21 mouse cellular contexts compared by ENCODE assay signal in the genomic region with DNA sequence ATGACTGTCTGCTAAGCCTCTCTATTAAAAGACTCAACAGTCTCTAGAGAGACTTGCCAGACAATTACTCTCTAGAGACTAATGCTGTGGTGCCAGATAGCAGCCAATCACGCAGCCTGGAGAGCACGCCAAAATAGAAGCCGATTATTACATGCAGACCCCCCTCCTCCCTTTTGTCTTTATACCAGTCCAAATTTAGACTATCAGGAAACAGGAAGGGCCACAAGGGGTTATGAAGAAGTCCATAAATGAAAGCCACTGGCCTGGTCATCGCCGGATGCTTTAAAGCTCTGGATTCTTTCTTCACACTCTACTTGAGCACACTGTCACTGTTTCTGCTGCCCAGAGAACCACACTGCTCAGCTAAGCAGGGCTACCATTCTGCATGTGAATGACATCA.
A peak's percentile ranks its signal among the peaks of the same experiment; 100 is the strongest.
DNase-seq lines count a peak whose midpoint lies in the region; ATAC-seq and TF ChIP-seq lines count a peak whose summit lies in the region.
"Had no signal": no experiment of that assay in that cellular context is flagged by ENCODE, and none has a peak within 500 bp of the region (broad histone marks: within the 10 kb centered on the region; RNA-seq: fewer than 3 reads in every experiment).

No protein-coding gene starts in this region.

- DNase-seq in heart, adult 8-10 months (ENCODE audit: low spot score), result peak; percentile 20
- DNase-seq in kidney, adult 2 months, result peak; percentile 54
- peak; percentile 10 for DNase-seq in kidney, postnatal 10 days
- DNase-seq in spleen, postnatal 14 days (ENCODE audit: low spot score in 2 of 2), result no peak
- DNase-seq: adrenal gland, postnatal 25 days; B cell, adult 2 months; cerebellum, adult 18-20 months; cerebellum, postnatal 25 days; embryo, embryonic 11 days; layer of hippocampus, adult 9-11 months; left cerebral cortex, postnatal 4 days; liver, embryonic 13.5 days; right cerebral cortex, postnatal 4 days had no signal

- ATAC-seq in heart, embryonic 11.5 days (replicated peaks; ENCODE audit: insufficient number of reproducible peaks, low FRiP score, low TSS enrichment), result no peak
- no peak for ATAC-seq in kidney, embryonic 16.5 days (ENCODE audit: low FRiP score, low TSS enrichment)
- peak; percentile 23; the same call in 1 of the 2 replicates for ATAC-seq in heart, embryonic 16.5 days (replicated peaks; ENCODE audit: extremely low read depth, insufficient read depth, low FRiP score)

- TF ChIP-seq CTCF in kidney, adult 2 months (conservative IDR thresholded peaks at IDR 0.05; ENCODE audit: insufficient read depth, insufficient read length, low read depth, low read length), result no peak

- H3K27ac ChIP-seq in heart, embryonic 11.5 days (ENCODE audit: low read depth, low read length), result no peak overlapping the region
- no peak overlapping the region for H3K27ac ChIP-seq in kidney, adult 2 months (ENCODE audit: insufficient read depth, low read depth, low read length)
- H3K27ac ChIP-seq in kidney, embryonic 16.5 days (ENCODE audit: low read length), result no peak overlapping the region
- no peak overlapping the region for H3K27ac ChIP-seq in heart, embryonic 16.5 days (ENCODE audit: low read length)
- H3K27ac ChIP-seq: hindbrain, embryonic 15.5 days; left cerebral cortex, adult 2 months; liver, embryonic 13.5 days; midbrain, embryonic 12.5 days; neural tube, embryonic 12.5 days; stomach, postnatal 0 days had no signal

- no peaks in the 10 kb centered on the region for H3K27me3 ChIP-seq in heart, embryonic 11.5 days (ENCODE audit: control insufficient read depth, insufficient read depth, low read length)
- no peaks in the 10 kb centered on the region for H3K27me3 ChIP-seq in kidney, adult 2 months (replicated peaks; ENCODE audit: control insufficient read depth, insufficient read depth, low read length)
- no peaks in the 10 kb centered on the region for H3K27me3 ChIP-seq in kidney, embryonic 16.5 days (ENCODE audit: insufficient read depth, low read length)
- H3K27me3 ChIP-seq in heart, embryonic 16.5 days (ENCODE audit: control insufficient read depth, insufficient read depth, low read length), result no peaks in the 10 kb centered on the region
- H3K27me3 ChIP-seq: hindbrain, embryonic 15.5 days; liver, embryonic 13.5 days; midbrain, embryonic 12.5 days; neural tube, embryonic 12.5 days had no signal

- no peak overlapping the region for H3K9ac ChIP-seq in heart, embryonic 11.5 days (ENCODE audit: low read depth, low read length)
- H3K9ac ChIP-seq in kidney, embryonic 16.5 days (replicated peaks; ENCODE audit: low read length), result no peak overlapping the region
- no peak overlapping the region for H3K9ac ChIP-seq in heart, embryonic 16.5 days (ENCODE audit: low read length)
- H3K9ac ChIP-seq: hindbrain, embryonic 15.5 days; liver, embryonic 13.5 days; midbrain, embryonic 12.5 days; neural tube, embryonic 12.5 days had no signal

- no peaks in the 10 kb centered on the region for H3K36me3 ChIP-seq in heart, embryonic 11.5 days (ENCODE audit: control insufficient read depth, insufficient read depth, low read length)
- no peaks in the 10 kb centered on the region for H3K36me3 ChIP-seq in kidney, adult 2 months (ENCODE audit: control insufficient read depth, insufficient read depth, low read length)
- no peaks in the 10 kb centered on the region for H3K36me3 ChIP-seq in kidney, embryonic 16.5 days (ENCODE audit: insufficient read depth, low read length)
- no peaks in the 10 kb centered on the region for H3K36me3 ChIP-seq in heart, embryonic 16.5 days (ENCODE audit: control insufficient read depth, insufficient read depth)
- H3K36me3 ChIP-seq: hindbrain, embryonic 15.5 days; liver, embryonic 13.5 days; midbrain, embryonic 12.5 days; neural tube, embryonic 12.5 days had no signal

- H3K4me3 ChIP-seq in heart, embryonic 11.5 days (ENCODE audit: low read depth, low read length), result no peak overlapping the region
- no peak overlapping the region for H3K4me3 ChIP-seq in kidney, adult 2 months (ENCODE audit: insufficient read depth, low read depth, low read length)
- no peak overlapping the region for H3K4me3 ChIP-seq in kidney, embryonic 16.5 days (ENCODE audit: low read length)
- no peak overlapping the region for H3K4me3 ChIP-seq in heart, embryonic 16.5 days (ENCODE audit: low read length)
- H3K4me3 ChIP-seq: hindbrain, embryonic 15.5 days; left cerebral cortex, adult 2 months; liver, embryonic 13.5 days; midbrain, embryonic 12.5 days; neural tube, embryonic 12.5 days had no signal

- no peak overlapping the region for H3K4me2 ChIP-seq in heart, embryonic 11.5 days
- no peak overlapping the region for H3K4me2 ChIP-seq in kidney, embryonic 16.5 days (replicated peaks; ENCODE audit: low read depth, low read length)
- H3K4me2 ChIP-seq in heart, embryonic 16.5 days (ENCODE audit: low read depth, low read length), result no peak overlapping the region
- H3K4me2 ChIP-seq: hindbrain, embryonic 15.5 days; liver, embryonic 13.5 days; midbrain, embryonic 12.5 days; neural tube, embryonic 12.5 days had no signal

- no peaks in the 10 kb centered on the region for H3K4me1 ChIP-seq in heart, embryonic 11.5 days (ENCODE audit: control insufficient read depth, insufficient read depth, low read length)
- H3K4me1 ChIP-seq in kidney, adult 2 months (ENCODE audit: control insufficient read depth, insufficient read depth, low read length), result no peaks in the 10 kb centered on the region; the same call in 1 of the 2 replicates
- no peaks in the 10 kb centered on the region for H3K4me1 ChIP-seq in kidney, embryonic 16.5 days (ENCODE audit: insufficient read depth, low read length)
- peaks cover 5% of the 10 kb centered on the region for H3K4me1 ChIP-seq in heart, embryonic 16.5 days (ENCODE audit: control insufficient read depth, insufficient read depth, low read length)
- H3K4me1 ChIP-seq: hindbrain, embryonic 15.5 days; liver, embryonic 13.5 days; midbrain, embryonic 12.5 days; neural tube, embryonic 12.5 days had no signal

- TF ChIP-seq POLR2A in kidney, adult 2 months (IDR thresholded peaks at IDR 0.05; ENCODE audit: low read depth, low read length), result no peak

- no peaks in the 10 kb centered on the region for H3K9me3 ChIP-seq in heart, embryonic 11.5 days (replicated peaks; ENCODE audit: control insufficient read depth, low read length)
- no peaks in the 10 kb centered on the region for H3K9me3 ChIP-seq in kidney, embryonic 16.5 days (ENCODE audit: low read length)
- no peaks in the 10 kb centered on the region for H3K9me3 ChIP-seq in heart, embryonic 16.5 days (replicated peaks; ENCODE audit: control insufficient read depth, low read length)
- H3K9me3 ChIP-seq: hindbrain, embryonic 15.5 days; liver, embryonic 13.5 days; midbrain, embryonic 12.5 days; neural tube, embryonic 12.5 days had no signal

- 60% methylated on average over 5 of the region's 5 CpGs for WGBS in heart, embryonic 11.5 days (ENCODE audit: insufficient replicate concordance)
- WGBS in kidney, adult 2 months, result 71% methylated on average over 5 of the region's 5 CpGs
- 79% methylated on average over 5 of the region's 5 CpGs for WGBS in kidney, embryonic 16.5 days
- 48% methylated on average over 5 of the region's 5 CpGs for WGBS in heart, embryonic 16.5 days

Comparison
In these comparisons a context has a peak if more than half of its experiments do, and no peak if none do; other contexts are left out.
1. DNase-seq: peak in heart, adult 8-10 months (single experiment), kidney, adult 2 months (single experiment) and kidney, postnatal 10 days (single experiment); none in spleen, postnatal 14 days (0 of 2).